Mouse (Mus musculus) heart, postnatal 14 days (tissue): Measurements from ENCODE around the gene Orm3. TPM values are rescaled to one million over a fixed set of nuclear protein-coding genes. Genes with fewer than 3 reads are reported as not detected.
A peak's percentile ranks its signal among the peaks of the same experiment; 100 is the strongest.

Experiments
- DNase-seq, 2 experiments: peaks; one replicate each; pipeline ENCODE4 v3.0.0; 2021 to 2022
- intact Hi-C: fragments of 180-260 bp; cut with DNase I; formaldehyde crosslinking; loops from one replicate; pipeline ENCODE4 v1.15.1; 2025
- long read RNA-seq, 2 experiments: library from polyadenylated mRNA; stranded (forward); transcript quantifications; one replicate each; pipeline ENCODE4 v2.0.0; 2021
- total RNA-seq, 2 experiments: library from RNA; stranded (reverse); gene quantifications; 2 replicates each; pipeline ENCODE4 v1.2.3; 2021

The Orm3 gene
- 1 to 10 TPM in 1 of 2 experiments, under 1 TPM in 1; 0.49 to 1.4 TPM for total RNA-seq
- long read RNA-seq, experiment 1, result 0 reads
- long read RNA-seq, experiment 2, result 0 reads

- intact Hi-C loops, result no loop called here
- peak; percentile 56 to 57 for DNase-seq
Observed at GRCm38 (mm10) chr4:63355877-63356665, at the start of gene Orm3. TSS of gene Orm3 (plus strand) at chr4:63356162.

GRCm38 (mm10) chr4:63307175-63308062, 48.5 kb upstream of the Orm3 start:
- intact Hi-C loops, result loop anchor here (1.0 to 2.0 kb wide), 2 partner anchors 92 to 149 kb away; no protein-coding TSS in a partner anchor
- peak; percentile 91 to 95 for DNase-seq

DNA sequence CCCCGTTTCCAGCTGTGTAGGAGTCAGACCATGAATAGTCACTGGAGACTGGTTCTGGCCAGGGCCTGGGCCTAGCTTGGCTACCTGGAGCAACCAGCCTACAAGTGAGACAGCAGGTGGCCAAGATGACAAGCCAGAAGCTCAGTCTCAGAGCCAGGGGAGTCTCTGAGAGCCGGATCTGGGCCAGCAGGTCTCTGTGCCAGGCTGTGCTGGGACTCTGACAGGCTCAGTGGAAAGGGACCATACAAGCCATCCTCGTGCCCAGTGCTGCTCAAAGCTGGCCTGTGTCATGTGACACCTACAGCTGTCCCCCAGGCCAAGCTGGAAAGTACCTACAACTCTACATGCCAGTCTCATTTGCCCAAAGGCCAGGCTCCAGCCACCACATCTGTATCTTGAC, 47.6 kb upstream of the Orm3 start:
- DNase-seq, result no peak
- intact Hi-C loops, result no loop called here

DNA sequence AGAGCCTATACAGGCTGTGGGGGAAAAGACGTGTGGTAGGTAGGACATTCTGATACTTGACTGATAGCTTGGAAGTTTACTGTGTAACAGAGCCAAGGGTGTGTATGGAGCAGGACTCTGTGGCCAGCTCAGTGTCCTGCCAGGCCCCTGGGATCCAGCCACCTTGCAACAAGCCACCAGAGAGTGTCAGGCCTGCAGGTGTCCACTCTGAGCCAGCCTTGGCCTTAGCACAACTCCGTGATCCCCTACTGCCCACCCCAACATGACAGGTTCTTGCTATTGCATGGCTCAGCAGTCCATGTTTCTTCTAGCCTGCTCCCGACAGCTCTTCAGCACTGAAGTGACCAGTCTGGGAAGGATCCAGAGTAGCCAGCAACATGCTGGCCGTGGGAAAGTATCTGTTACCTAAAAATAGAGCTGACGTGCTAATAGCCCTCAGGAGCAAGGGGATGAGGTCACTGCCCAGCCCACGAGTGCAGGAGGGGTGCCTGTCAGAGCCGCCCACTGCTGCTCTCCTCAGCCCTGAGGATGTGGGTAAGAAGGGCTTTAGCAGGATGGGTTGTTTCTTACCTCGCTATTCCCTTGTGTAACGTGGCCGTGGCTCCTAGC, 45.6 kb upstream of the Orm3 start:
- intact Hi-C loops, result no loop called here
- peak; percentile 51 to 63 for DNase-seq

DNA sequence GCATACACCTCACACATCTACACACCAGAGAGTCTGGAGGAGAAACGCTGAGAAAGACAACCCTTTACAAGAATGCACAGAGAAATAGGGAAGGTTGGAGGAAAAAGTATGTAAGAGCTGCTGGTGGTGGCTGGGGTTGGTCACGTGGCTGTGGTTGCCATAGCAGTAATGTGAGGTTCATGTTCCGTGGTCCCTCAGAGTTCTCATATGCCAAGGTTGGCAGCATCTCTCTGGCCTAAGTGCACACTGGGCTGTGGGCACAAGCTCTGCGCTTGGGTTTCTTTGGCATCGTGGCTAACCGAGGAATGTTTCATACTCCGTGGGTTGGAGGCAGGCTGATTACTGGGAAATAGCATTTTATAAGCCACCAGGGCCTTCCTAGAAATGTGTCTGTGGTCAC, 44.5 kb upstream of the Orm3 start:
- intact Hi-C loops, result no loop called here
- DNase-seq, result no peak

GRCm38 (mm10) chr4:63314063-63314462, 41.9 kb upstream of the Orm3 start:
- intact Hi-C loops, result no loop called here
- DNase-seq, result no peak

DNA sequence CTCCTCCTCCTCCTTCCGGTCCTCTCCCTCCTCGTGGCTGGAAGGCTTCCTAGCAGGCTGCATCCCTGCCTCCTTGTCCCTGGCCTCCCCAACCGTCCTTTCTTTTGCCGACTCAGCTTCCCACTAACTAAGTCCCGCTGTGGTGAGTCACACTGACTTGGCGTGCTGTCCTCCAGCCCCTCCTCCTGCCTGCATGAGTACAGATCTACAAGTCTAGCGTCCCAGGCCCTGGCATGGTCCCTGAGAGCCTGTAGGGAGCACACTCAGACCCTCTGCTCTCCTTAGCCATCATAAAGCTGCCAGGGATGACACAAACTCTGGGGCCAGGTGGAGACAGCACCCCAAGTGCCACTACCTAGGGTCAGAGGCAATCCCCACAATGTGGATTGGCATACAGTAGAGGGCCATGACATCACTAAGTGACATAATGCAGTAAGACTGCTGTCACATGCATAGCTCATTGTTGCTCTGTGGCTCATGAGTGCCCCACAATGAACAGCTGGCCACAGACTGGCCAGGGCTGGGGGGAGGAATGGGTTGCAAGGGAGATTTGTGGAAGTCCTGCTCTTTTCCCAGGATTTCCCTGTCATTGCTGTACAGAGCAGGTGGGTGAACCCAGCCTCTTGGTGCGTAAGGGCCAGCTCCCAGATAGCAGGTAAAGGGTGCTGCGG, 39.8 kb upstream of the Orm3 start:
- peak; percentile 50 to 61 for DNase-seq
- intact Hi-C loops, result no loop called here

- DNase-seq, result peak; percentile 74 to 87
- intact Hi-C loops, result loop anchor here (1.0 to 2.0 kb wide), 3 partner anchors 105 to 160 kb away; partner anchors contain the start of gene Col27a1
Observed at GRCm38 (mm10) chr4:63319566-63319965, 36.4 kb upstream of the Orm3 start.

GRCm38 (mm10) chr4:63323275-63323815, 32.6 kb upstream of the Orm3 start:
- intact Hi-C loops, result no loop called here
- DNase-seq, result no peak

- intact Hi-C loops, result loop anchor here (5.0 kb wide), 1 partner anchor 511 kb away; no protein-coding TSS in a partner anchor
- DNase-seq, result no peak
Observed at GRCm38 (mm10) chr4:63333403-63333802, 22.6 kb upstream of the Orm3 start.

DNA sequence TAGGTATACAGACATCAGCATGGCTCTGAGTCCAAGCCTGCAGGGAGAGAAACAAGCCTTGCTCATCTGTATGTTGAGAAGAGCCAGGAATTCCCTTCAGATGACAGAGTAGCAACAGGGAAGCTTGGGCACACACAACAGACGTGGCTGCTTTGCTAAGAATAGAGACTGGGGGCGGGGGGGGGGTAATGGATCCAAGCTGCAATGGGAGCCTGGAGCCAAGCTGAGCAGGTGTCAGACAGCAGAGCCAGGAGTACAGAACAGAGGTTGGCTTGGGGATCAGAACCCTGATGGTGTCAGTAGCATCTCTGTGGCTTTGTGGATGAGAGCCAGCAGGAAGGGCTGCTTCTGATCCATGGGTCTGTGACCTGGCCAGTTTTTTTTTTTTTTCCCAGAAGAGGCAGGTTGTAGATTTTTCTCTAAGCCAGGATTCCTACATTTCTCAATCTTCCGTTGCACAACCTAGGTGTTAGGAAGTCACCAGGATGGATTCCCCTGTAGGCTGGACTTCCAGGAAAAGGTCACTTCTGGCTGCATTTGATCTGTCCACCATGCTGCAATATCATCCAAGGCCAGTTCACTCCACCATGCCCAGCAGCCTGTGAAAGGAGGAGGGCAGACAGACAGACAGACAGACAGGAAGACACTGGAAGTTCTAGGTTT, 17.4 kb upstream of the Orm3 start:
- DNase-seq, result no peak
- intact Hi-C loops, result no loop called here

DNA sequence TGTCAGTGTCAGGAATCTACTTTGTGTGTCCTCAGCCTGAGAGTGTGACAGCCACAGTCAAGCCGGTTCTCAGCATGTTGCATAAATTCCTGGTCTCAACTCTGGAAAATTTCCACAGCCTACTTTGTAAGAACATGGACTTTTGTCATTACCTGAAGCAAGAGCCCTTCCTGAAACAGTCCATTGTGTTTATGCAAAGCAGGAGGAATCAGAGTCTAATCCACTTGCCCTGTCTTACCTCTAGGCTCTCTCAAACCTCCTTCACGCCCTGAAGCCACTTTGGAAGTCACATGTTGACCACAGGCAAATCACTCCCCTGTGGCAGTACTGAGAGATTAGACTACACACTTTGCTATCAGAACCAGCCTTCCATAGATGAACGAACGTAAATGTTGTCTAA, 13.5 kb upstream of the Orm3 start:
- intact Hi-C loops, result no loop called here
- DNase-seq, result no peak

GRCm38 (mm10) chr4:63343608-63344007, 12.4 kb upstream of the Orm3 start:
- no peak for DNase-seq
- intact Hi-C loops, result no loop called here

DNA sequence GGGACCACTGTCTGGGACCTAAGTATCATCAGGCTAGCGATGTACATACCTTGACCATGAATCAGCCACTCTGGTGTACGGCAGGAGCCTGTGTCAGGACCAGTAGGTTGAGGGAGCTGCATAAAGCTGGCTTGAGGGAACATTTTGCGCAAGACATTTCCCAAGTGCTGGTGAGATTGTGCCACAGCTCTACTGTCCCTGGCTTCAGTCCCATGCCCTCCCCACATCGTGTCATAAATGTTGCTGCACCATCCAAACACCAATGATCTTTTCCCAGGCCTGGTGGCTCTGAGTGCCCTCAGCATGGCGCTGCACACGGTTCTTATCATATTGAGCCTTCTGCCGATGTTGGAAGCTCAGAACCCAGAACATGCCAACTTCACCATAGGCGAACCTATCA, 11.7 kb upstream of the Orm3 start, which contains the start of gene Orm1:
Gene Orm1, plus strand, starts transcription at position 266 of the 400 bp plus-strand sequence.
- DNase-seq, result no peak
- intact Hi-C loops, result no loop called here

GRCm38 (mm10) chr4:63345261-63345660, 10.7 kb upstream of the Orm3 start:
- no peak for DNase-seq
- intact Hi-C loops, result no loop called here

DNA sequence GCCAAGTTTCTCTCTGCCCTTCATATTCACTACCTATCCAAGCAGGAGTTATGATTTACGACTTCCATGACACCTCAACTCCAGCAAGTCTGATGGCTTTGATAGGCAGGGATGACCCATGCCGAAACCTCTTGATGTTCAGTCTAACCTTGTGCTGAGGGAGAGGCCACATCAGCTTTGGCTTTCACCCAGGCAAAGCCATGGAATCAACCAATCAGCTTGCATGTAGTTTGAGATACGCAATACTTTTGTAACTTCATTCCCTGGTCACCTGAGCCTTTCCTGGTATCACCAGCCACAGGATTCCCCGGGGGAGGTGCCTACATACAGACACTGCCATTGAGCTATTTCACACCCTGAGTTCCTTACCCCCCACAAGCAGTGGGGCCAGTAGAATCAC, 9.3 kb upstream of the Orm3 start:
- intact Hi-C loops, result no loop called here
- no peak for DNase-seq

DNA sequence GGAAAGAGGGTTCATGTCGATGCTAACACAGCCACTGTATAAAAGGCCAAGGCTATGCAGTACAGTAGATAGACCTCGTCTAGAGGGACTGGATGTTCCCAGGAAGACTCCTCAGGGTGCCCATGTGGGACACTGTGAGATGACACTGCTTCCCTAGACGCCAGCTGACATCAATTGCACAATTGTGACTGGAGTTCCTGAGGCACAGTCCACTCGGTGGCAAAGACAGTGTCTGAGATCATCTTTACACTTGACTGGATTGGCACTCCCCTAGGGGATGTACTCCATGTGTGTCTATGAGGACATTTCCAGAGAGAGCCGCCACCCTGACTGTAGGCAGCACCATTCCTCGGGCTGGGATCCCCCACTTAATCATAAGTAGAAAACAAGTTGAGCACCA, 7.4 kb upstream of the Orm3 start:
- no peak for DNase-seq
- intact Hi-C loops, result no loop called here

DNA sequence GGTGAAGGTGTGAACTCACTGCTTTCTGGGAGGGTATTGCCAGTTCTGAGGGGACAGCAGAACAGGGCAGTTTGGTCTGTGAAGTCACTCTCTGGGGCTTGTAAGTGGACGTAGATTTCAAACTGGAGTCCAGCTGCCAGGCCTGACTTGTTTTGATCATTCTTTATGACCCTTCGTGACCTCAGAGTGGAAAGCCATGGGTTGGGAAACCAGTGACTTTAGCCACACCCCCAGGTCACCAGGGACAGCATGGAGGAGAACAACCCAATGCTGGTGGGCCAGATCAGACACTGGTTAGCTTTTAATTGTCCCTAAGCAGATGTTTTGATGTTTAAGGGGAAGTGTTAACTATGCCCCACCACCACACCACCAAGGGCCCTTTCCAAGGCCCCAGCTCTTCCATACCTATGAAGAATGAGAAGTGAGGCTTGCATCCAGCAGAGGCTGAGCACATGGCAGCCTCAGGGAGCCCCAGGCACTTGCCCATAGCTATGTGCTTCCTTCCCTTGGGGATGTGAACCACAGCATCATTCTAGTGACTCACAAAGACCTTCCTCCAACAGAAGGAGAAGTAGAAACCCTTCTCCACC, 1.1 kb downstream of the Orm3 start:
- DNase-seq, result no peak

DNA sequence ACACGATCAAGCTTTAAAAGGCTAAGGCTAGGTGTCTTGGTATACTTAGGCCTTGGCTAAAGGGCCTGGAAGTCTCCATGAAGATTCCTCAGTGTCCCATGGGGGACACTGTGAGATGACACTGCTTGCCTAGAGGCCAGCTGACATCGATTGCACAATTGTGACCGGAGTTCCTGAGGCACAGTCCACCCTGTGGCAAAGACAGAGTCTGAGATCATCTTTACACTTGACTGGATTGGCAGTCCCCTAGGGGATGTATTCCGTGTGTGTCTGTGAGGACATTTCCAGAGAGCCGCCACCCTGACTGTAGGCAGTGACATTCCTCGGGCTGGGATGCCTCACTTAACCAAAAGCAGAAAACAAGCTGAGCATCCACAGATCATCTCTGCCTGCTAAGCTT, 3.9 kb downstream of the Orm3 start:
- intact Hi-C loops, result loop anchor here (10.0 kb wide), 1 partner anchor 135 kb away; the partner anchor contains the start of gene Whrn
- no peak for DNase-seq

More for the DNA sequence above, 1.1 kb downstream of the Orm3 start:
- intact Hi-C loops, result no loop called here
